In the genomic region with DNA sequence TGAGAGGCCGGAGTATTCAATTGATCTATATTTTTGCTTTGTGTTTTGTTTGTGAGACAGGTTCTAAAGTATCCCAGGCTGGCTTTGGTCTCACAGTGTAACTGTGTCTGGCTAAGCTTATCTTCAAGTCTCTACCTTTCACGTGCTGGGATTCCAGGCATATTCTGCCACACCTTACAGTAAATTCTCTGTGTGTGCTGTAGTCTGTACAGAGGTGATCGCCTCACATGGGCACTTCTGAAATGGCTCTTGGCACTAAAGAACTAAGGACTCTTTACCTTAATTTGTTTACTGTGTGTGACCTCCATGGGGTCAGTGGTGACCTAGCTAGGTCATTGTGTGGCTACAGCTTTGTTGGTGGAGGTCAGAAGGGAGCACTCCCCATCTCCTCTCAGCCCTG, we compare ENCODE assay signal across 23 mouse cellular contexts. TPM values are rescaled to one million over a fixed set of nuclear protein-coding genes. Genes with fewer than 3 reads are reported as not detected.
DNase-seq lines count a peak whose midpoint lies in the region; ATAC-seq and TF ChIP-seq lines count a peak whose summit lies in the region.
"Had no signal": no experiment of that assay in that cellular context is flagged by ENCODE, and none has a peak within 500 bp of the region (broad histone marks: within the 10 kb centered on the region; RNA-seq: fewer than 3 reads in every experiment).

No protein-coding gene starts in this region.

- TF ChIP-seq CTCF in kidney, postnatal 0 days (IDR thresholded peaks at IDR 0.05; ENCODE audit: low read depth), result no peak

- DNase-seq in kidney, postnatal 0 days (ENCODE audit: low spot score), result no peak
- no peak for DNase-seq in kidney, postnatal 14 days
- DNase-seq in midbrain, embryonic 11.5 days (ENCODE audit: low spot score, missing footprints), result peak; percentile 60
- DNase-seq in frontal cortex, postnatal 25 days (ENCODE audit: low spot score in 2 of 2), result no peak
- DNase-seq: adrenal gland, postnatal 25 days; cerebellum, adult 11 months; cerebellum, adult 9-11 months; forebrain, postnatal 0 days; gastrocnemius, postnatal 25 days; heart, postnatal 14 days; thymus, postnatal 14 days had no signal

- no peak overlapping the region for H3K9ac ChIP-seq in kidney, postnatal 0 days (ENCODE audit: low read depth, low read length)
- H3K9ac ChIP-seq in midbrain, embryonic 11.5 days (ENCODE audit: low read length), result no peak overlapping the region
- no peak overlapping the region for H3K9ac ChIP-seq in midbrain, embryonic 15.5 days
- H3K9ac ChIP-seq in intestine, embryonic 16.5 days (ENCODE audit: low read depth, low read length), result no peak overlapping the region
- H3K9ac ChIP-seq in stomach, embryonic 16.5 days (ENCODE audit: low read length), result no peak overlapping the region
- H3K9ac ChIP-seq in hindbrain, embryonic 13.5 days, result no peak overlapping the region
- H3K9ac ChIP-seq: forebrain, postnatal 0 days; heart, embryonic 13.5 days; limb, embryonic 12.5 days; liver, embryonic 12.5 days; lung, embryonic 15.5 days; neural tube, embryonic 13.5 days had no signal

- H3K27ac ChIP-seq in kidney, postnatal 0 days, result peak overlapping the region; percentile 51
- H3K27ac ChIP-seq in midbrain, embryonic 11.5 days (ENCODE audit: low read depth, low read length), result no peak overlapping the region
- no peak overlapping the region for H3K27ac ChIP-seq in midbrain, embryonic 15.5 days
- H3K27ac ChIP-seq in intestine, embryonic 16.5 days (ENCODE audit: low read length), result peak overlapping the region; percentile 73
- peak overlapping the region; percentile 49 for H3K27ac ChIP-seq in stomach, embryonic 16.5 days (ENCODE audit: low read length)
- H3K27ac ChIP-seq in hindbrain, embryonic 13.5 days, result no peak overlapping the region
- H3K27ac ChIP-seq: heart, embryonic 13.5 days; layer of hippocampus, adult 2 months; limb, embryonic 12.5 days; liver, embryonic 12.5 days; lung, embryonic 15.5 days; neural tube, embryonic 13.5 days had no signal

- H3K4me1 ChIP-seq in kidney, postnatal 0 days (replicated peaks; ENCODE audit: insufficient read depth, low read length), result no peaks in the 10 kb centered on the region
- H3K4me1 ChIP-seq in midbrain, embryonic 11.5 days (ENCODE audit: control insufficient read depth, insufficient read depth, low read length), result no peaks in the 10 kb centered on the region
- no peaks in the 10 kb centered on the region for H3K4me1 ChIP-seq in midbrain, embryonic 15.5 days
- peaks cover 12% of the 10 kb centered on the region for H3K4me1 ChIP-seq in intestine, embryonic 16.5 days (ENCODE audit: control insufficient read depth, insufficient read depth, low read length)
- H3K4me1 ChIP-seq in stomach, embryonic 16.5 days (ENCODE audit: control insufficient read depth, insufficient read depth, low read length), result no peaks in the 10 kb centered on the region
- no peaks in the 10 kb centered on the region; the same call in 1 of the 2 replicates for H3K4me1 ChIP-seq in hindbrain, embryonic 13.5 days (replicated peaks)
- H3K4me1 ChIP-seq: limb, embryonic 12.5 days; liver, embryonic 12.5 days had no signal

- no peak overlapping the region for H3K4me2 ChIP-seq in kidney, postnatal 0 days (ENCODE audit: low read length)
- no peak overlapping the region for H3K4me2 ChIP-seq in midbrain, embryonic 11.5 days
- H3K4me2 ChIP-seq in midbrain, embryonic 15.5 days, result no peak overlapping the region
- no peak overlapping the region for H3K4me2 ChIP-seq in intestine, embryonic 16.5 days (ENCODE audit: low read depth, low read length)
- H3K4me2 ChIP-seq in stomach, embryonic 16.5 days (ENCODE audit: low read depth, low read length), result no peak overlapping the region
- H3K4me2 ChIP-seq in hindbrain, embryonic 13.5 days, result no peak overlapping the region
- H3K4me2 ChIP-seq: heart, embryonic 13.5 days; limb, embryonic 12.5 days; liver, embryonic 12.5 days; lung, embryonic 15.5 days; neural tube, embryonic 13.5 days had no signal

- no peak for ATAC-seq in kidney, postnatal 0 days (replicated peaks; ENCODE audit: low FRiP score, low read depth)
- no peak for ATAC-seq in midbrain, embryonic 11.5 days (ENCODE audit: low FRiP score)
- no peak for ATAC-seq in midbrain, embryonic 15.5 days (replicated peaks)
- peak; percentile 89 for ATAC-seq in intestine, embryonic 16.5 days
- ATAC-seq in stomach, embryonic 16.5 days (ENCODE audit: insufficient read depth, low FRiP score), result peak; percentile 63
- ATAC-seq in hindbrain, embryonic 13.5 days (ENCODE audit: low FRiP score), result no peak
- ATAC-seq: forebrain, postnatal 0 days; liver, embryonic 12.5 days; midbrain, embryonic 16.5 days had no signal

- 89% methylated on average over 3 of the region's 3 CpGs for WGBS in kidney, postnatal 0 days
- 97% methylated on average over 3 of the region's 3 CpGs for WGBS in midbrain, embryonic 11.5 days
- WGBS in midbrain, embryonic 15.5 days, result 98% methylated on average over 3 of the region's 3 CpGs
- 77% methylated on average over 3 of the region's 3 CpGs for WGBS in intestine, embryonic 16.5 days
- WGBS in stomach, embryonic 16.5 days, result 76% methylated on average over 3 of the region's 3 CpGs
- 96% methylated on average over 3 of the region's 3 CpGs for WGBS in hindbrain, embryonic 13.5 days

- H3K4me3 ChIP-seq in kidney, postnatal 0 days (replicated peaks; ENCODE audit: low read depth, low read length), result no peak overlapping the region
- no peak overlapping the region for H3K4me3 ChIP-seq in midbrain, embryonic 11.5 days (ENCODE audit: low read depth, low read length)
- no peak overlapping the region for H3K4me3 ChIP-seq in midbrain, embryonic 15.5 days
- no peak overlapping the region for H3K4me3 ChIP-seq in intestine, embryonic 16.5 days (ENCODE audit: low read length)
- no peak overlapping the region for H3K4me3 ChIP-seq in stomach, embryonic 16.5 days (replicated peaks; ENCODE audit: low read length)
- H3K4me3 ChIP-seq in hindbrain, embryonic 13.5 days, result no peak overlapping the region
- H3K4me3 ChIP-seq: heart, embryonic 13.5 days; layer of hippocampus, adult 2 months; limb, embryonic 12.5 days; liver, embryonic 12.5 days; lung, embryonic 15.5 days; myocyte; neural tube, embryonic 13.5 days had no signal

- peaks cover 31% of the 10 kb centered on the region; the same call in 1 of the 2 replicates for H3K36me3 ChIP-seq in kidney, postnatal 0 days (ENCODE audit: insufficient read depth, low read length)
- H3K36me3 ChIP-seq in midbrain, embryonic 11.5 days (ENCODE audit: control insufficient read depth, insufficient read depth, low read length), result peaks cover 15% of the 10 kb centered on the region
- H3K36me3 ChIP-seq in midbrain, embryonic 15.5 days (replicated peaks), result peaks cover 20% of the 10 kb centered on the region
- H3K36me3 ChIP-seq in intestine, embryonic 16.5 days (ENCODE audit: control insufficient read depth, insufficient read depth, low read length), result peaks cover 4% of the 10 kb centered on the region
- 0 out of 2 replicates have a peak, but pooled peaks cover 9% of the 10 kb centered on the region for H3K36me3 ChIP-seq in stomach, embryonic 16.5 days (ENCODE audit: control insufficient read depth, insufficient read depth, low read length)
- peaks cover 71% of the 10 kb centered on the region for H3K36me3 ChIP-seq in hindbrain, embryonic 13.5 days

- H3K9me3 ChIP-seq in kidney, postnatal 0 days (replicated peaks; ENCODE audit: low read length), result no peaks in the 10 kb centered on the region
- H3K9me3 ChIP-seq in midbrain, embryonic 11.5 days (ENCODE audit: control insufficient read depth, low read length), result no peaks in the 10 kb centered on the region
- no peaks in the 10 kb centered on the region for H3K9me3 ChIP-seq in midbrain, embryonic 15.5 days
- no peaks in the 10 kb centered on the region for H3K9me3 ChIP-seq in intestine, embryonic 16.5 days (ENCODE audit: control insufficient read depth, low read length)
- H3K9me3 ChIP-seq in stomach, embryonic 16.5 days (replicated peaks; ENCODE audit: control insufficient read depth, low read length), result no peaks in the 10 kb centered on the region
- no peaks in the 10 kb centered on the region for H3K9me3 ChIP-seq in hindbrain, embryonic 13.5 days
- H3K9me3 ChIP-seq: heart, embryonic 13.5 days; limb, embryonic 12.5 days; liver, embryonic 12.5 days; lung, embryonic 15.5 days; neural tube, embryonic 13.5 days had no signal

- no peaks in the 10 kb centered on the region for H3K27me3 ChIP-seq in kidney, postnatal 0 days (ENCODE audit: insufficient read depth, low read length)
- no peaks in the 10 kb centered on the region for H3K27me3 ChIP-seq in midbrain, embryonic 11.5 days (ENCODE audit: control insufficient read depth, insufficient read depth, low read length)
- no peaks in the 10 kb centered on the region for H3K27me3 ChIP-seq in midbrain, embryonic 15.5 days (replicated peaks)
- no peaks in the 10 kb centered on the region for H3K27me3 ChIP-seq in intestine, embryonic 16.5 days (replicated peaks; ENCODE audit: control insufficient read depth, insufficient read depth, low read length)
- no peaks in the 10 kb centered on the region for H3K27me3 ChIP-seq in stomach, embryonic 16.5 days (ENCODE audit: control insufficient read depth, insufficient read depth, low read length)
- no peaks in the 10 kb centered on the region for H3K27me3 ChIP-seq in hindbrain, embryonic 13.5 days
- H3K27me3 ChIP-seq: heart, embryonic 13.5 days; limb, embryonic 12.5 days; liver, embryonic 12.5 days; lung, embryonic 15.5 days; neural tube, embryonic 13.5 days had no signal

RNA-seq across cellular contexts. Expression of a gene that starts 15.9 kb away (rescaled TPM):
- 14.7 and 16.2 TPM in 2 replicates for polyA plus RNA-seq in kidney, postnatal 0 days (2015; fragmentation: Nextera tagmentation; extraction: Ambion mirVana)
- 3.3 and 4.2 TPM in 2 replicates for polyA plus RNA-seq in midbrain, embryonic 11.5 days (2014; fragmentation: Nextera tagmentation; extraction: Ambion mirVana)
- 7.6 and 8.0 TPM in 2 replicates for polyA plus RNA-seq in midbrain, embryonic 15.5 days (2015; fragmentation: Nextera tagmentation; extraction: Ambion mirVana)
- 4.2 and 4.5 TPM in 2 replicates for polyA plus RNA-seq in intestine, embryonic 16.5 days (2015; fragmentation: Nextera tagmentation; extraction: Ambion mirVana)
- polyA plus RNA-seq in stomach, embryonic 16.5 days (2015; fragmentation: Nextera tagmentation; extraction: Ambion mirVana), result 2.4 and 3.3 TPM in 2 replicates
- polyA plus RNA-seq in hindbrain, embryonic 13.5 days (2015; fragmentation: Nextera tagmentation; extraction: Ambion mirVana), result 6.3 and 7.7 TPM in 2 replicates

RNA-seq across cellular contexts. Expression of a gene that starts 16.3 kb away (rescaled TPM):
- 140 and 181 TPM in 2 replicates for polyA plus RNA-seq in kidney, postnatal 0 days (2015; fragmentation: Nextera tagmentation; extraction: Ambion mirVana)
- polyA plus RNA-seq in midbrain, embryonic 11.5 days (2014; fragmentation: Nextera tagmentation; extraction: Ambion mirVana), result 85.3 and 93.4 TPM in 2 replicates
- 91.9 and 98.4 TPM in 2 replicates for polyA plus RNA-seq in midbrain, embryonic 15.5 days (2015; fragmentation: Nextera tagmentation; extraction: Ambion mirVana)
- polyA plus RNA-seq in intestine, embryonic 16.5 days (2015; fragmentation: Nextera tagmentation; extraction: Ambion mirVana), result 48.9 and 56.6 TPM in 2 replicates
- polyA plus RNA-seq in stomach, embryonic 16.5 days (2015; fragmentation: Nextera tagmentation; extraction: Ambion mirVana), result 27.2 and 31.3 TPM in 2 replicates
- 84.7 and 95.3 TPM in 2 replicates for polyA plus RNA-seq in hindbrain, embryonic 13.5 days (2015; fragmentation: Nextera tagmentation; extraction: Ambion mirVana)

Comparison
In these comparisons a context has a peak if more than half of its experiments do, and no peak if none do; other contexts are left out.
1. ATAC-seq: peak in intestine, embryonic 16.5 days (single experiment) and stomach, embryonic 16.5 days (single experiment); none in kidney, postnatal 0 days (single experiment), midbrain, embryonic 11.5 days (single experiment), midbrain, embryonic 15.5 days (single experiment) and hindbrain, embryonic 13.5 days (single experiment).
2. H3K27ac ChIP-seq: peak in kidney, postnatal 0 days (single experiment), intestine, embryonic 16.5 days (single experiment) and stomach, embryonic 16.5 days (single experiment); none in midbrain, embryonic 11.5 days (single experiment), midbrain, embryonic 15.5 days (single experiment) and hindbrain, embryonic 13.5 days (single experiment).